Mouse (Mus musculus) ovary, postnatal 10 days (tissue): Measurements from ENCODE around the gene Lgmn.

ENCODE experiments used
- DNase-seq: peaks from one replicate; pipeline ENCODE4 v3.0.0; 2022; ENCODE audit warnings: low spot score

Lgmn gene

DNA sequence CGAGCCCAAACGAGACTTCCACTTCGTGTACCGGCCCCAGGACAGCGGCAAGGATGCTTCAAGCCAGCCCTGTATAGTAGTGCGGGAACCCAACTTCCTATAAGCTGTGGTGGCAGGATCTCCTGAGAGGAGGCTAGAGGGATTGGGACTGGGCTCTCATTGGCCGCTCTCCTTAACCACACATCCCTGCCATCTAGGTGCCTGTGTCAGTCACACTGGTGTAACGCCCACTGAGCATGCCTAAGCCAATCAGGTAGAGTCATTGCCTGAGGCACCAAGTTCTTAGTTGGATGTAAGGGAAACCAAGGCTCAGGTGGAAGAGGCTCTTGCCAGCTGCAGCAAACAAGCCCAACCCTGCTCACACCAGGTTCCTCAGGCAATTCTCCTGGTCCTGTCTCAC lies 49.6 kb downstream of the Lgmn start:
- DNase-seq: no peak

- peak; percentile 71 for DNase-seq
Observed at GRCm38 (mm10) chr12:102387219-102387917, 52.2 kb downstream of the Lgmn start.

- no peak for DNase-seq
Observed at GRCm38 (mm10) chr12:102384819-102385218, 54.8 kb downstream of the Lgmn start.

DNA sequence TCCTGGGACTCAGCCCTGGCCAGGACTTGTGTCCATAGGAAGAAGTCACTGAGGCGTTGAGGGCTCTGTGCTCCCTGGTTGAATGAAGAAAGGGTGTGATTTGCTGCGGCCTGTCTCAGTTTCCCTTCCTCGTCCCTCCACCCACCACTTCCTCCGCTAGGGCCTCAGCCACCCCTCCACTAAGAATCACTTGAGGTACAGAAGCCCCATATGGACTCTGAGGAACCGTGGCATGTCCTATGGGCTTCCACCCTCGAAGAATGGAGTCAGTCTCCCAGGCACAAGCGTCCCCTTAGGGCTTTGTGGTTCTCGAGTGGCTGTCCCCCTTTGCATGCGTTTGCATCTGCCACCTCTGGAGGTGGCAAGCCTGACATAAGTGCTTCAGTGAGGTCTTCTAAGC lies 56.3 kb downstream of the Lgmn start:
- DNase-seq: no peak

DNA sequence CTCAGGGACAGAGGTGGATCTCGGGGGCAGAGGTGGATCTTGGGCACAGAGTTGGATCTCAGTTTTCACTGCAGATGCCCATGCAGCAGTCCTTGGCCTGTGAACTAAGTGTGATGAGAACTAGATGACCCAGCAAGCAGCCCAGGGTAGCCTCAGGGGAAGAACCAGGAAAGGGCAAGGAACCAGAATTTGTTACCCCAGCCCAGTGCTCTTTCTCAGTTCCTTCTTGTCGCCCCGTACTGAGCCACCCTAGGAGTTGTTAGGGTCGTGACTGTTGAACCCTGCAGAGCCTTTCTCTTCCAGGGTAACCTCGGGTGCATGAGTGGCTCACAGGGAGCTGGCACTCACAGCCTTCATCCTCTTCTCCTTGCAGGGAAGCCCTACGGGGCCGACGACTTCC lies 57.4 kb downstream of the Lgmn start:
- DNase-seq: no peak

GRCm38 (mm10) chr12:102372322-102372721 lies 67.3 kb downstream of the Lgmn start:
- DNase-seq: no peak

GRCm38 (mm10) chr12:102370931-102371500 lies 68.6 kb downstream of the Lgmn start:
- DNase-seq: no peak

DNA sequence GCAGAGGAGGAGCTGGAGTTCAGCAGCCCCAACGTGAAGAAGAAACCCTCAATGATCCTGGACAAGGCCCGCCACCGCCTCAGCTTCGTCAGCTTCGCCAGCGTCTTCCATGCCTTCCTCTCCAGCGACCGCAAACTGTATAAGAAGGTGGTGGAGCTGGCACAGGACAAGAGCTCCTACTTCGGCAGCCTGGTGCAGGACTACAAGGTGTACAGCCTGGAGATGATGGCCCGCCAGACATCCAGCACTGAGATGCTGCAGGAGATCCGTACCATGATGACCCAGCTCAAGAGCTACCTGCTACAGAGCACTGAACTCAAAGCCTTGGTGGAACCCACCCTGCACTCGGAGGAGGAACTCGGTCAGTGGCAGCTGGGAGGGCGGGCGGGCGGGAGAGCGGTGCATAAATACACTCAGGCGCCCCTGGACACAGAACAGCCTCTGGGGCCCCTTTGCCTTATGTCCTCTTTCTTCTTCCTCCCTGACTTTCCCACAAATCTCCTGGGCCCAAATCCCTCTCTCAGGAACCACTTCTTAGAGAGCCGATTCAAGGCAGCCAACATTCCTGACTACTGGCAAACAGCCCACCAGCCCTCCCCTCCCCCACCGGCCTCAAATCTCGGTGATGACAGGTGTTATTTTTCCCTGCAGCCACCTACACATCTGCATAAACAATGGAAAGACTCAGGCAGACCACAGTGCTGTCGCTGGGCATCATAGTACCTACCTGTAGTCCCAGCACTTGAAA lies 70.0 kb downstream of the Lgmn start:
- DNase-seq: no peak

DNA sequence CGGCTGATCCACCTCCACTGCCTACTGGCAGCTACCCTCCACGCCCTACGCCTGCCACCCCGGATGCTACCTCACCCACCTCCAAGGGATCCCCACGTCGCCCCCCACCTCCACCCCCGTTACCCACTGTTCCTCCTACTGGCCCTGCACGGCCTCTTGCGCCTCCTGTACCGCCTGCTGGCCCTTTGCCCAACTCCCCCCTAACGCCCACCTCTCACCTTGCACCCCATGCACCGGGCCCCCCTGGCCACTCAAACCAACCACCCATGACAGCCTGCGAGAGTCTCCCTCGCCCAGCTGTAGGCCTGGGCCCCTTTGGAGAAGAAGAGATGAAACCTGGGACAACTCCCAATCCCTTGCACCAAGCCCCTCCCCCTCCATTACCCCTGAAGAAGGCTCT lies 71.1 kb downstream of the Lgmn start:
- no peak for DNase-seq

GRCm38 (mm10) chr12:102368066-102368465 lies 71.5 kb downstream of the Lgmn start:
- DNase-seq: no peak

- no peak for DNase-seq
Observed at GRCm38 (mm10) chr12:102367075-102367474, 72.5 kb downstream of the Lgmn start.

- DNase-seq: no peak
Observed at GRCm38 (mm10) chr12:102366126-102366816, 73.3 kb downstream of the Lgmn start.

GRCm38 (mm10) chr12:102365016-102365415 lies 74.6 kb downstream of the Lgmn start:
- DNase-seq: no peak

DNA sequence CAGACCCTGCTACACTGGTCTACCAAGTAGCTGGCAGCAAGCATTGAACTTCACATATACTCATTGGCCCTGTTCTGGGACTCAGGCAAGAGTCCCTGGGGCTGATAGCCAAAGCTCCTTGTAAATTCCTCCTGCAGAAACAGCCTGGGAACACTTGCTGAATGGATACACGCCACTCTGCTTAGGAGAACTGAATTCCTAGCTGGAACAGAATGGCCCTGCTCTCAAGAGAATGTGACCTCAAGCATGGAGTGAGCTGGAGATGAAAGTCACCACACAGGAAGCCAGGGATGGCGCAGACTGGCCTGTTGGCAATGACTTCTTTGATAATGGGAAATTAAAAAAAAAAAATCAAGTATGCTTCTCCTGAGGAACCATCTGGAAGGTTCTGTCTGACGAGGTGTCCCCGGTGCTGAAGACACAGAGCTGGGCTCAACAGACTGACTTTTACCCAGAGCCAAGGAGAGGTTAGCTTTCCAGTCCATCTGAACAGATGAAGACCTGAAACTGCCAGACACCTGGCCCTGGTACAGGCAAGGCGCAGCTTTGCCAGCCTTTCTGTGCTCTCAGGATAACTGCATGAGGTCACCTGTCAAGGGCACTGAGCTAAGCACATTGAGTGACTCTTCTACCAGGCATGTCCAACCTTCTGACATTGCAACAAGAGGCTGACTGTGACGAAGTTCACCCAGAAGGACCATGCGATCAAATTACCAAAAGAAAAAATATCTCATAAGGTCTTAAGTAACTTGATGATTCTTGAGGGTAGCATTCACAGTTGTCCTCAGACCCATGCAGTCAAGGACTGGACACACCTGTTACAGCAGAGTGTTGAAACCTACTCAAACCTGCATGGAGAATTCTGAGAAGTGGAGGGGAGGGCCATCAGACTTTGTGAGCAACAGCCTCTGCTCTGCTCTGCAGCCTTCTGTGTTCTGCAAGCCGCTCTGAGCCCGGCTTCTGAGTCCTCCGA lies 78.1 kb downstream of the Lgmn start:
- DNase-seq: no peak

GRCm38 (mm10) chr12:102359390-102359789 lies 80.2 kb downstream of the Lgmn start:
- no peak for DNase-seq

- DNase-seq: no peak
Observed at GRCm38 (mm10) chr12:102356781-102357180, 82.8 kb downstream of the Lgmn start.

DNA sequence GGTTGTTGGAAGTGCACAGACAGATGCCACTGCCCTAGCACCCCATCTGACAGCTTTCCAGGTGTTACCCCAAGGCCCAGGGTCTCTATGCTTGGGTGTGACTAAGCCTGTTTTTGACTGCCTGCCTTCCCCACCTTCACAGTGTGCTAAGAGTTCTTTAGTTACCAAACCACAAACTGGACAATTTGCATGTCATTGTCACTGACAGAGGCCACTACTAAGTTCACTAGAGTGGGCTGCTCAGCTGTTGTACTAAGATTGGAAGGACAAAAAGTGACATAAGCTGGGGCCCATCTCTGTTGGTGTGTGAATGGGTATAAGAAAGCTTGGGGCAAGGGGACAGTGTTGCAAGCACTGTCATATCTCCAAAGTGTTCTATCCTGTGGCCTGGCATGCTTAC lies 83.8 kb downstream of the Lgmn start:
- DNase-seq: no peak

- DNase-seq: no peak
Observed at GRCm38 (mm10) chr12:102354126-102354984, 85.3 kb downstream of the Lgmn start.

DNA sequence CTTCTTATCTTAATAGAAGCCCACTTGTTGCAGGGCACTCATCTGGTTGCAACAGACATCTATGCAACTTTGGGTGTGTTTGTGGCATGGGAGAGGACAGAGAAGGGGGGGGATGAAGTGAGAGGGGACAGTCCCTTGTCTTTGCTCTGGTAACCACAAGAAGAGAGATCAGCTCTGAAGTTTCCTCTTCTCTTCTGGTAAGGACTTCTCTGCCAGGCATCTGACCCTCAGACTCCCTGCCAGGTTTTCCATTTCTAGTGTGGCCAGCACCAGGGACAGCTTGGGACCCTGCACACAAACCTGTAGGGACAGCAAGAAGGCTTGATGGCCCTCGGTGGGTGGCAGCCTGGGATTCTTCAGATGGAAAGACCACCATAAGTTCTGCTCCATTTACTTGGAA lies 88.6 kb downstream of the Lgmn start:
- no peak for DNase-seq

GRCm38 (mm10) chr12:102348447-102348846 lies 91.2 kb downstream of the Lgmn start:
- DNase-seq: no peak

- DNase-seq: no peak
Observed at GRCm38 (mm10) chr12:102346507-102346906, 93.1 kb downstream of the Lgmn start.
